Mouse (Mus musculus) gastrocnemius, adult 2 months (tissue): ENCODE results near the gene Slco1a6. TPM values are rescaled to one million over a fixed set of nuclear protein-coding genes. Genes with fewer than 3 reads are reported as not detected.
A peak's percentile ranks its signal among the peaks of the same experiment; 100 is the strongest.
"Not testable (repeated sequence)": the region's sequence is repeated elsewhere in the genome, so short reads cannot be mapped to it uniquely, and the experiment has no call there.

Source experiments
- DNase-seq: peaks from one replicate; pipeline ENCODE4 v3.0.0; 2022
- H3K27ac ChIP-seq: fragments of 200-600 bp; 2 replicates; pipeline ENCODE4 v1.8.1; 2022; ENCODE audit warnings: mild to moderate bottlenecking
- H3K4me3 ChIP-seq: fragments of 200-600 bp; 2 replicates; pipeline ENCODE4 v1.8.1; 2022; ENCODE audit warnings: mild to moderate bottlenecking, moderate library complexity
- CTCF ChIP-seq: fragments of 200-600 bp; IDR thresholded peaks from 2 replicates; pipeline ENCODE4 v1.8.1; 2022; ENCODE audit warnings: antibody characterized with exemption, mild to moderate bottlenecking, moderate library complexity
- intact Hi-C: fragments of 180-260 bp; cut with DNase I; formaldehyde crosslinking; loops from one replicate; pipeline ENCODE4 v1.15.1; 2025
- total RNA-seq, 2 experiments: library from RNA; stranded (reverse); gene quantifications; 2 replicates each; pipeline ENCODE4 v1.2.3; 2021

Gene Slco1a6
- total RNA-seq, 2 experiments from 2014 or later: 0.59 to 0.61 TPM

DNA sequence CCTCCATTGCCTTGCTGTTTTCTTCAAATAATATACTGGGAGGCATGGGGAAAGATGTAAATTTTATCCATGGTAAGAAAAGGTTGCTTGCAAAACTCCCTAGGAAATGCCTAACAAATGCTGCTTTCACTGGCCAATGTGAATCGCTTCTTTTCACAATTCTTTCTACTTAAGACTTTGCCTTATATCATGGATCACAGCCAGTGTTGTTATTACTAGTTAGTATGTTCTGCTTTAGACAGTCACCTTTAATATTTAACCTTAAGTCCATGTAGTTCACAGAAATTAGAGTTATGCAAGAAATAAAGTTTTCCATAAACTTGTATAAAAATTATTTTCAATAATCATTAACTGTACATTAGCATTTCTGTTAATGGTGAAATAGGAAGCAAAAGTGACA lies 60.0 kb downstream of the Slco1a6 start:
- TF ChIP-seq CTCF: no peak
- H3K27ac ChIP-seq: no peak overlapping the region
- no peak overlapping the region for H3K4me3 ChIP-seq
- no peak for DNase-seq
- intact Hi-C loops: no loop called here

DNA sequence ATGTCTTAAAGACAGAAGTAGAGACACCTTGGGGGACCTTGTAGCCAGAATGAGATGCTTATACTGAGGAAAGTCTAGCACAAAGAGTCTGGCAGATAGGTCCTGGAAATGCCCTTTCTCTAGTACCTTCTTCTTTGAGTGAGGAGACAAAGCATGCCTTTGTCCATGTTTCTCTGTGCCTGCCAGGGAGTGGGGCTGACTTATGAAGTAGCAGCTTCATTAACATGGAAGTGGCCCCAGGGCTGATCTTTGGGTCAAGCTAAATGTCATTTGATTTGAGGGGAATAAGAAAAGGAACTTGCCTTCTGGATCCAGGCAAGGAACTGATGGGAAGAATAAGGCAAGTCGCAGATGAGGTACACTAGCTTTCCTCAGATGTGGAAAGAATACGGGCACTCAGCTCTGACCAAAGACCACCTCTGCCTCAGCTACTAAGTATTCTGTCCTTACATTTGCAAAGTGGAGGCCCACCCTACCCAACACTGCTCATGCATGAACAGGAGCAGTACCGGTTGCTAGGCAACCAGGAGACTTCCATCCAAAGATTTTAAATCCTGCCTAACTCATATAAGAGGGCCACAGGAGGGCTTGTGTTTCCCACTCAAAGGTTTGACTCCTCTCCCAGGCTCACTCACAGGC lies 96.5 kb downstream of the Slco1a6 start:
- DNase-seq: no peak
- no peak overlapping the region for H3K27ac ChIP-seq
- intact Hi-C loops: no loop called here
- TF ChIP-seq CTCF: no peak
- H3K4me3 ChIP-seq: no peak overlapping the region

DNA sequence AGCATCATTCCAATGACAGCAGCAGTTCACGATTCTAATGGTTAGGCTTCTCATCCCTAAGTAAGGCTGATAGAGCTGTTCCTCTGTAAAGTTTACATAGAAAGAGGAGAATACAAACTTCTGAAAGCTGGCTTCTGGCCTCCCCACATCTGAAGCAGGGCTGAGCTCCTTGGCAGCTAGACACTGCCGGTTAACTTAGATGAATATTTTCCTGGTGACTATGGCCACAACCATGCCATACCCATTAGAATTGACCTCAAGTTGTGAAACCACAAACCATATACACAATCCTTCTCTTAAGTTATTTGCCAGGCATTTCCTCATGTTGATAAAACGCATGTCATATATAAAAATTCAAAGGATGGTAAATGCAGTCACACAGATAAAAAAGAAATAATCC lies 117.2 kb downstream of the Slco1a6 start:
- no peak for TF ChIP-seq CTCF
- no peak for DNase-seq
- intact Hi-C loops: no loop called here
- no peak overlapping the region for H3K4me3 ChIP-seq
- no peak overlapping the region for H3K27ac ChIP-seq

DNA sequence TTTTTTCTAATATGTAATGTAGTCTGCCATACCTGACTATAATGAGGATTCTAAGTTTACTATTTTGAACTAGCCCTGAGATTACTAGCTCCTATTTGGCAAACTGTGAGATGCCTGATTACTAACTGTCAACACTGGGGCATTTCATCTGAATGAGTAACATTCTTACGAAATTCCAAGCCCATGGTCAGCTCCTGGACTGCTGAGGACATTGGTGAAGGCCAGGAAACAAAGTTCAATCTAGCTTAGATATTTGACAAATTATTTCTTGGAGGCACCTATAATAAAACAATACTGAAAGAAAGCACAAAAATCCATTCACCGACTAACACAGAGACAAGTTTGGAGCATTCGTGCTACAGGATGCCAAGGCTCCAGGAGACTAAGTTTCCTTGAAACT lies 150.0 kb downstream of the Slco1a6 start:
- H3K4me3 ChIP-seq, DNase-seq, H3K27ac ChIP-seq, intact Hi-C loops: not testable (repeated sequence)

DNA sequence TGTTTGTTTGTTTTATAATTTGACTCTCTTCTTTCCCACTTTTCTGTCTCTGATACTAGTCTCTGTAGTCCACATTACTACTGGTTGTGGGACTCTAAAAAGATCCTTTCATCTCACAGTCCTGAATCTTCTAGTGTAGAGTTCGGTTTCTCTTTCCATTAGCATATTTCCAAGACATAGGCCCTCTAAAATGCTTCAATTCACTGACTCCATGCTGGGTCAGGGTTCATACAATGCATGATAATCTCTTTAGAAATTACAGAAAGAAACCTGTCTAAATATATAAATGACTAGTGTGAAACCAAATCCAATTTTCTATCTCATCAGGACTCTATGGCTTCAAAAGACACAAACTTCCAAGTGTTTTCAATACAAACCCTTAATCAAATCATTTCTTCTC lies 160.6 kb downstream of the Slco1a6 start:
- Histone ChIP-seq H3K4me3 (no peak overlapping the region), H3K27ac (no peak overlapping the region)
- no peak for DNase-seq
- intact Hi-C loops: no loop called here
- TF ChIP-seq CTCF: no peak

DNA sequence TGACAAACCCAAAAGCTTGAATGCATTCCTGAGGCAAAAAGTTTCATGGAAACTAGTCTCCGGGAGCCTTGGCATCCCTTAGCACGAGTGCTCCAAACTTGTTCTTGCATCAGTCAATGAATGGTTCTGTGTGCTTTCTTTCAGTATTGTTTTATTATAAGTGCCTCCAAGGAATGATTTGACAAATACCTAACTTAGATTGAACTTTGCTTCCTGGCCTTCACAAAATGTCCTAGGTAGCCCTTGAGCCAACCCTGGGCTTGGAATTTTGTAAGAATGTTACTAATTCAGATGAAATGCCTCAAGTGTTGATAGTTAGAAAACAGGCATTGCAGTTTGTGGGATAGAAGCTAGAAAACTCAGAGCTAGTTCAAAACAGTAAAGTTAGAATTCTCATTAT lies 162.6 kb downstream of the Slco1a6 start:
- Histone ChIP-seq H3K4me3 (no peak overlapping the region), H3K27ac (no peak overlapping the region)
- intact Hi-C loops: no loop called here
- TF ChIP-seq CTCF: no peak
- no peak for DNase-seq

DNA sequence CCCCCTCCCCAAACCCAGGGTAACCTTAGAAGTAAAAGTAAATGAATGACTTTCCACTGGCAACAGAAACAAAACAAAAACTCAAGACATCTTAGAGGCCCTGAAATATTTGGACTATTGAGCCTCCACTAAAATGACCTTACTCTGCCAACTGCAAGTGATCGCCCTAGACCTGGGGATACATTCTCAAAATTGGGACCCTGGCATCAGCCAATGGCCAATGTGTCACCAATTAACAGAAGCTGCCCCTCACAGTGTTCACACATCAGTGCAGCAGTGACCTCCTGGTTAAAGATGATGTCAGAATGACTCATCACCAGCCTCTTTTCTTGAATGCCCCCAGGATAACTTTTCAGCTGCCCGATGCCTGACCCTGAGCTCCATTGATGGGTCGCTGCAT lies 166.4 kb downstream of the Slco1a6 start:
- no peak for TF ChIP-seq CTCF
- no peak for DNase-seq
- H3K4me3 ChIP-seq: no peak overlapping the region
- intact Hi-C loops: no loop called here
- no peak overlapping the region for H3K27ac ChIP-seq

DNA sequence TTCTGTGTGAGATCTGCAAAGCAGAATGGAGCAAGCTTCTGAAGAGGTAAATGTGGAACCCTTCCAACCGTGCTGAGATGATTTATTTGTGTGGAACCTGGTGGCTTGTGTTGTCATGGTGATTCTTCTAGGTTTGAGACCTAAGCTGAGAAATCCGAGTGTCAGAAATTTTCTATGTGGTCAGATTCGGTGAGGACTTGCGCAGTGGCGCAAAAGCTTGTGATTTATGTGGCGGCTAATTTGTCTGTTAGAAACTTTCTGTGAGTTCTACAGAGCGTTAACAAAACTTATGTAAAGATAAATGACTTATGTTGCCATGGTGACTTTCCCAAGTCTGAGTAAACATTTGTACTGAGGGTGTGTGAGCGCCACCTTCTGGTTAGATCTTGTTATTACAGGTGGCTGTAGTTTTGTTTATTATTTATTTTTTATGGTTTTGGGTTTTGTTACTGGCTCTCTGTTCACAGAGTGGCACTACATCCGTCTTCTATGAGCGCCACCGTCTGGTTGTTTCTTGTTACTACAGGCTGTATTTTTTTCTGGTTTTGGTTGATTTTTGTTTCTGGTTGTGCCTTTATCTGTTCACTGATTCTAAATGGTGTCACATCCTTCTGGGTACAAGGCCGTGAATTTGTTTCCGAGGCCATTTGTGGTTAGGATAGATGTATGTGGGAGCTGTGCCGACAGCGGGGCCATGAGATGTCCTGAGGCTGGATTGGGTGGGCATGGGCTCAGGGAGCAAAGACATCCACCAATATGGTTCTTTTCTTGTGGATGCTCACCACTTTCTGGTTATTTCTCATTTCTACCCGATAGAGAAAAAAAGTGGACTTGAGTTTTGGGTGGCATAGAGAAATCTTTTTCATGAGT lies 167.8 kb downstream of the Slco1a6 start:
- intact Hi-C loops: no loop called here
- Histone ChIP-seq H3K4me3 (no peak overlapping the region), H3K27ac (no peak overlapping the region)
- TF ChIP-seq CTCF: peak; percentile 55
- DNase-seq: no peak

DNA sequence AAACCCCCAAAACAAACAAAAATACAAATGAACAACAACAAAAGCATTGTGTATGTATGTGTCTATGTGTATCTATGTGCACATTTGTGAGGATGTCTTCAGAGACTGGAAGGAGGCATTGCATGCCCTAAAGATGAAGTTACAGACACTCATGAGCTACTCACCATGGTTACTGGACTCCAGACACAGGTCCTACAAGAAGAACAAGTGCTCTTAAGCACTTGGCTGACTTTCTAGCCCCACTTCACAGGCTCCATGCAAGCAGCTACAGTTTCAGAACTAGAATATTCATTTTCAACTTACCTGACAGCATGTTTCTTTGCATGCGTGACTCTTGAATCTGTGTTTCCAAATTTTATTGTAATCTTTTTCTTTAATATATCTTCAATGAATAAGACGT lies 172.6 kb downstream of the Slco1a6 start:
- intact Hi-C loops: no loop called here

More for the DNA sequence above, 172.6 kb downstream of the Slco1a6 start:
- TF ChIP-seq CTCF: no peak
- no peak for DNase-seq
- Histone ChIP-seq H3K4me3 (no peak overlapping the region), H3K27ac (no peak overlapping the region)

Other genes with a start within 250 kb of the Slco1a6 start
- gene Gm6614, start 197.1 kb downstream of the Slco1a6 start, total RNA-seq: not detected
- gene Iapp, start 89.9 kb upstream of the Slco1a6 start, total RNA-seq: not detected
- not detected for gene Slco1a5, start 114.5 kb upstream of the Slco1a6 start, total RNA-seq
- 1 to 10 TPM; 9.5 to 9.9 TPM for gene Pyroxd1, start 137.1 kb upstream of the Slco1a6 start, total RNA-seq
- 1 to 10 TPM; 5.8 to 6.2 TPM for gene Recql, start 178.6 kb upstream of the Slco1a6 start, total RNA-seq
- gene Golt1b, start 178.7 kb upstream of the Slco1a6 start, total RNA-seq: 10 to 100 TPM; 17.3 to 18.5 TPM
- gene Spx, start 204.9 kb upstream of the Slco1a6 start, total RNA-seq: not detected